Mouse (Mus musculus) hindbrain, embryonic 10.5 days (tissue): Measurements from ENCODE around the gene Mmp15. TPM values are rescaled to one million over a fixed set of nuclear protein-coding genes. Genes with fewer than 3 reads are reported as not detected.

Source experiments
- DNase-seq: peaks from one replicate; pipeline ENCODE4 v3.0.0-alpha.2; 2017; ENCODE audit warnings: low spot score
- H3K27ac ChIP-seq: fragments of 300-500 bp; sonication (generic); 2 replicates; pipeline ENCODE4 v1.5.1; 2016; ENCODE audit warnings: mild to moderate bottlenecking, moderate library complexity
- H3K27me3 ChIP-seq: fragments of 300-500 bp; sonication (generic); 2 replicates; pipeline ENCODE4 v1.6.1; 2016; ENCODE audit warnings: mild to moderate bottlenecking; ENCODE audit not compliant: poor library complexity, insufficient read depth, severe bottlenecking
- H3K36me3 ChIP-seq: fragments of 300-500 bp; sonication (generic); 2 replicates; pipeline ENCODE4 v1.6.1; 2016; ENCODE audit warnings: mild to moderate bottlenecking, moderate library complexity
- H3K4me1 ChIP-seq: fragments of 300-500 bp; sonication (generic); replicated peaks from 2 replicates; pipeline ENCODE4 v1.6.1; 2016; ENCODE audit warnings: mild to moderate bottlenecking
- H3K4me3 ChIP-seq: fragments of 300-500 bp; sonication (generic); 2 replicates; pipeline ENCODE4 v1.5.1; 2016; ENCODE audit warnings: mild to moderate bottlenecking, moderate library complexity
- H3K9me3 ChIP-seq: fragments of 300-500 bp; sonication (generic); 2 replicates; pipeline ENCODE4 v1.6.1; 2016; ENCODE audit warnings: mild to moderate bottlenecking, moderate library complexity
- WGBS: fragments of 180-500 bp; shearing (Covaris S2); methylation state at CpG from one replicate; pipeline ENCODE4 v1.1.7; 2016; 5-methylcytosine and 5-hydroxymethylcytosine counted together
- polyA plus RNA-seq: library from polyadenylated mRNA; unstranded; fragments of >200 nt; fragmentation: Nextera tagmentation; extraction: Ambion mirVana; gene quantifications from 2 replicates; pipeline ENCODE4 v1.2.1, GENCODE M21; 2016

Mmp15 gene
- polyA plus RNA-seq, 1 experiment from 2014 or later: 19.4 TPM

DNA sequence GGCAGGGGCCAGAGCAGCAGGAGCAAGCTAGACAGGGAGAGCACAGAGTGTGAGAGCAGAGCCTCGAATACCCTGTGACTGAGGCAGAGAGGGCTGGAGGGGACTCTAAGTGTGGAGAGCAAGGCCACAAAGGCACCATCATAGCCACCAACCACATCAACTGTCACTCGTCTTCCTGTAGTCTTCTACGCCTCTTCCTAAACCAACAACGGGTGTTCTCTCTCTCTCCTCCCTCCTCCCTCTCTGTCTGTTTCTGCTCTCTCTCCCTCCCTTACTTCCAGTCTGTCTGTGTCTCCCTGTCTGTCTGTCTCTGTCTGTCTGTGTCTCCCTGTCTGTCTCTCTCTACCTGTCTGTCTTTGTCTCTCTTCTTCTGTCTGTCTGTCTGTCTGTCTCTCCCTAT, 38.2 kb downstream of the Mmp15 start:
- Histone ChIP-seq H3K4me1 (peaks cover 12% of the 10 kb centered on the region), H3K4me3 (no peak overlapping the region), H3K9me3 (no peaks in the 10 kb centered on the region), H3K27ac (0 out of 2 replicates have a peak overlapping the region, but pooled peaks have one; percentile 29), H3K36me3 (no peaks in the 10 kb centered on the region), H3K27me3 (no peaks in the 10 kb centered on the region)
- WGBS: 67% methylated on average over 4 of the region's 4 CpGs
- DNase-seq: no peak

GRCm38 (mm10) chr8:95391101-95391500, 39.0 kb downstream of the Mmp15 start:
- no peak overlapping the region for H3K27ac ChIP-seq
- WGBS: 86% methylated on average over 7 of the region's 7 CpGs
- peaks cover 20% of the 10 kb centered on the region for H3K4me1 ChIP-seq
- H3K36me3 ChIP-seq: no peaks in the 10 kb centered on the region
- H3K9me3 ChIP-seq: no peaks in the 10 kb centered on the region
- no peak overlapping the region for H3K4me3 ChIP-seq
- H3K27me3 ChIP-seq: no peaks in the 10 kb centered on the region
- DNase-seq: no peak

GRCm38 (mm10) chr8:95392604-95393003, 40.5 kb downstream of the Mmp15 start:
- H3K27ac ChIP-seq: peak overlapping the region; percentile 71
- DNase-seq: no peak
- 76% methylated on average over 5 of the region's 5 CpGs for WGBS
- no peaks in the 10 kb centered on the region for H3K9me3 ChIP-seq
- H3K27me3 ChIP-seq: no peaks in the 10 kb centered on the region
- H3K36me3 ChIP-seq: no peaks in the 10 kb centered on the region
- H3K4me3 ChIP-seq: no peak overlapping the region
- H3K4me1 ChIP-seq: peaks cover 35% of the 10 kb centered on the region

GRCm38 (mm10) chr8:95395186-95395918, 43.3 kb downstream of the Mmp15 start:
- Histone ChIP-seq H3K36me3 (no peaks in the 10 kb centered on the region), H3K4me3 (no peak overlapping the region), H3K27me3 (no peaks in the 10 kb centered on the region), H3K27ac (peak overlapping the region; percentile 78), H3K9me3 (no peaks in the 10 kb centered on the region), H3K4me1 (peaks cover 49% of the 10 kb centered on the region)
- 48% methylated on average over 8 of the region's 8 CpGs for WGBS
- DNase-seq: no peak

DNA sequence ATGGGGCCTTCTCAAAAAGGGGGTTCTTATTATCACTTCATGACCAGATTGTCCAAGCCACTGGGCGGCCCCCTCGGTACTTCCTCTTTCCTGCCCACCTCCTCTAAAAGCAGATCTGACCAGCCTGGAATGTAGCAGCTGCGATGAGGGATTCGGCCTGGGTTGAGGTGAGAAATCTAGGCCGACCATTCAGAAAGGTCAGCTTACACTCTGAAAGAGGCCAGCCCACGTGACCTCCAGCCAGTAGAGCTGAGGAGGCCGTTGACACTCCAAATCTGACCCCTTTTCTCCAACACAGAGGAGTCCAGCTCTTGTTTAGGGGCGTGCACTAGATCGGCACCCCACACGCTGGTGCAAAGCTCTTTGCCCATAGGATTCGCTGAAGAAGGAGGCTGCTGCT, 44.7 kb downstream of the Mmp15 start:
- Histone ChIP-seq H3K36me3 (no peaks in the 10 kb centered on the region), H3K27me3 (no peaks in the 10 kb centered on the region), H3K4me1 (peaks cover 53% of the 10 kb centered on the region), H3K27ac (peak overlapping the region; percentile 67), H3K9me3 (no peaks in the 10 kb centered on the region), H3K4me3 (no peak overlapping the region)
- WGBS: 63% methylated on average over 11 of the region's 11 CpGs
- no peak for DNase-seq

DNA sequence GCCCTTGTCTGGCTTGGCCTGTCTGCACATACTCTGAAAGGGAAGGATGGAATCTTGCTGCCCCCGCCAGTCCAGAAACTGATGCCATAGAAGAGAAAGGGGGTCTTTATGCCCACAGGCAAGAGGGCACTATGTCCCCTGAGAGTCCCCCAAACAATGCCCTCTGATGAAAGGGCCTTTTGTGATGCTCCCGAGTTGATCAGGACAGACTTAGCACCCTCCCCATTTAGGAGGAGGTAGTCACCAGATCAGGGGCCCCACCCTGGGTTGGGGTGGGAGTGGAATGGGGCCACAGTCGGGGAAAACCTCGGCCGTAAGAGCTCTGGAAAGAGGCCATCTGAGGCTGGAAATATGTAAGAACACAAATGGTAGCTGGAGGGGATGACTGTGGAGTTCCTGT, 45.1 kb downstream of the Mmp15 start:
- peak overlapping the region; percentile 67 for H3K27ac ChIP-seq
- no peaks in the 10 kb centered on the region for H3K36me3 ChIP-seq
- 54% methylated on average over 5 of the region's 5 CpGs for WGBS
- no peaks in the 10 kb centered on the region for H3K27me3 ChIP-seq
- DNase-seq: no peak
- H3K9me3 ChIP-seq: no peaks in the 10 kb centered on the region
- H3K4me3 ChIP-seq: no peak overlapping the region
- H3K4me1 ChIP-seq: peaks cover 53% of the 10 kb centered on the region

DNA sequence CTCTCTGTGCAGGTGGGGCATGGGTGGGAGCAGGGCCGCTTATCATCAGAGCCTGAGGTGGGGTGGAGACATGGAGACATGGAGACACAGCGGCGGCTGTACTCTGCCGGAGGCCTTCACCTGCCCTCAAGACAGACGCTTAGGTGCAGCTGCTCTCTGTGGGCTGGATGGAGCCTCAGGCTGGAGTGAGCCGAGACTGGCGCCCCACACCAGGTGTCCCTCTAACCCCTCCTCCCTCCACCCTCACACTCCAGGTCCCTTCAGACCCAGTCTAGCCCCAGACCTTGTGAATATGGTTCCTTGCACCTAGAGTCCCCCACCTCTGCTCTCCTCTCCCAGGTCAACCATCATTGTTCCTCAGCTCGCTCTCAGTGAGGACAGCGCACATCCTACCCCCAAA, 47.1 kb downstream of the Mmp15 start:
- H3K36me3 ChIP-seq: no peaks in the 10 kb centered on the region
- H3K4me3 ChIP-seq: no peak overlapping the region
- 81% methylated on average over 9 of the region's 9 CpGs for WGBS

DNA sequence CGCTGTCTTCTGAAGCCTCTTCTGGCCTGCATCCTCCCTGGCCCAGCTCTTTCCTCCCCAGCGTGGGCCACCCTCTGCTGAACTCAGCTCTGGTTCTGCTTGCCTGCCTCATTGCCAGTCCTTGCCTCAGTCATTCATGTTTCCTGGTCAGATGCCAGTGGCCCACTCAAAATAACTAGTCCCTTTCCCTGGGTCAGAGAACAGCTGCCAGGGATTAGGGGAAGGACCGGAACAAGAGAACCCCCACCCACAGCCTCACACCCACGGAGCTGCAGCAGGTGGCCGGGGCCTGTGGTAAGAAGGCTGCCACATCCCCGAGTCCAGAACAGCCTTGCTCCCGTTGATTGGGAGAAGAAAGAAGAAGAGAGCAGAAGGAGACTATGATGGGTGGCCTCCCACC, 49.0 kb downstream of the Mmp15 start:
- Histone ChIP-seq H3K4me1 (peaks cover 33% of the 10 kb centered on the region), H3K27me3 (no peaks in the 10 kb centered on the region), H3K27ac (no peak overlapping the region), H3K36me3 (no peaks in the 10 kb centered on the region), H3K9me3 (no peaks in the 10 kb centered on the region), H3K4me3 (no peak overlapping the region)
- DNase-seq: no peak
- 83% methylated on average over 7 of the region's 7 CpGs for WGBS

More for the DNA sequence above, 47.1 kb downstream of the Mmp15 start:
- Histone ChIP-seq H3K9me3 (no peaks in the 10 kb centered on the region), H3K27me3 (no peaks in the 10 kb centered on the region), H3K27ac (peak overlapping the region; percentile 42; the same call in 1 of the 2 replicates), H3K4me1 (peaks cover 50% of the 10 kb centered on the region)
- DNase-seq: no peak

GRCm38 (mm10) chr8:95409518-95409917, 57.5 kb downstream of the Mmp15 start:
- no peaks in the 10 kb centered on the region for H3K27me3 ChIP-seq
- H3K36me3 ChIP-seq: no peaks in the 10 kb centered on the region
- H3K4me3 ChIP-seq: no peak overlapping the region
- no peaks in the 10 kb centered on the region for H3K9me3 ChIP-seq
- no peak overlapping the region for H3K27ac ChIP-seq
- no peak for DNase-seq
- H3K4me1 ChIP-seq: peaks cover 7% of the 10 kb centered on the region
- WGBS: 82% methylated on average over 5 of the region's 5 CpGs

DNA sequence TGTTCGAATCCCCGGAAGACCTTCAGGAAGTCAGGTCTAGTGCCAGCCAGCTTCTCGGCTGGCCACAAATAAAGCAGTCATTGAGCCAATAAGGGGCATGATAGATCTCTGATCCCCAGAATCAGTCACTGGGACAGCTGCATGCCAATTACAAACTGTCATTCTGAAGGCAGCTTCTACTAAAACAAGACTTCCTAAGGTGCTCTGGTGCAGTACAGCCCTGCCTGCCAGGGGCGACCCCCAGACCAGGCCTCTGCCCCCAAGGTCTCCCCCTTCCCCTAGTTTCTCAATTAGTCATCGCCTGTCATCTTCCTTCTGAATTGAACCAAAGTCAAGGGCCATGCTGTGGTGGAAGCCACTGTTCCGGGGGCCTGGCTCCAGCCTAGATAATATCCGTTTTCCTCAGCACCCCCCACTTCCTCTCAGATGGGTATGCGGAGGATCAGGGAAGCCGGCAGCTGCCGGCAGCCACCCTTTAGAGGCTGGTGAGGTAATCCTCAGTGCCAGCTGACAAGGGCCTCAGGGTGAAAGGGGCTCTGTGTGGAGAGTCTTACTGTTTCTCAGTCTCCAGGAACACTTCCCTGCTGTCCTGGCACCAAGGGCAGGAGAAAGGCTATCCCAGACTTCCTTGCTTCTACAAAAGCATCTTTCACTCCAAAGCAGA, 59.4 kb downstream of the Mmp15 start:
- H3K4me1 ChIP-seq: peaks cover 7% of the 10 kb centered on the region
- WGBS: 55% methylated on average over 10 of the region's 10 CpGs
- H3K4me3 ChIP-seq: no peak overlapping the region
- H3K9me3 ChIP-seq: no peaks in the 10 kb centered on the region
- H3K36me3 ChIP-seq: no peaks in the 10 kb centered on the region
- peak overlapping the region; percentile 50; the same call in 1 of the 2 replicates for H3K27ac ChIP-seq
- H3K27me3 ChIP-seq: no peaks in the 10 kb centered on the region
- DNase-seq: no peak

GRCm38 (mm10) chr8:95422193-95422810, 70.2 kb downstream of the Mmp15 start:
- DNase-seq: no peak
- no peaks in the 10 kb centered on the region for H3K9me3 ChIP-seq
- 94% methylated on average over 14 of the region's 14 CpGs for WGBS
- peaks cover 5% of the 10 kb centered on the region; the same call in 1 of the 2 replicates for H3K4me1 ChIP-seq
- no peaks in the 10 kb centered on the region for H3K27me3 ChIP-seq
- no peak overlapping the region for H3K27ac ChIP-seq
- H3K36me3 ChIP-seq: peaks cover 60% of the 10 kb centered on the region
- no peak overlapping the region for H3K4me3 ChIP-seq
